Mouse (Mus musculus): ENCODE measurements around the gene Znrd1. TPM values are rescaled to one million over a fixed set of nuclear protein-coding genes. Genes with fewer than 3 reads are reported as not detected.
"Not testable (repeated sequence)": the region's sequence is repeated elsewhere in the genome, so short reads cannot be mapped to it uniquely, and the experiment has no call there.

Gene Znrd1
- polyA plus RNA-seq, 1 experiment from 2014 or later, result 31.8 TPM

DNA sequence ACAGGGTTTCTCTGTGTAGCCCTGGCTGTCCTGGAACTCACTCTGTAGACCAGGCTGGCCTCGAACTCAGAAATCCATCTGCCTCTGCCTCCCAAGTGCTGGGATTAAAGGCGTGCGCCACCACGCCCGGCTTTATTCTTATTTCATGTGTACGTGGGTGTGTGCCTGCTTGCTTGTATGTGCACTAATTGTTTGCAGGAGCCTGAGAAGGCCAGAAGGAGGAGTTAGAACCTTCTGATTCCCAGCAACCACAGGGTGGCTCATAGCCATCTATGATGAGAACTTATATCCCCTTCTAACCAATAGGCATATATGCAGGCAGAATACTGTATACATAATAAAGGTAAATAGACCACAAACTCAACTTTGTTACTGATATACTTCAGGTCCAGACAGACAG, 32.3 kb upstream of the Znrd1 start:
- not testable (repeated sequence) for H3K4me1 ChIP-seq (replicated peaks); H3K4me3 ChIP-seq (replicated peaks); H3K27ac ChIP-seq; H3K9ac ChIP-seq; H3K4me2 ChIP-seq; H3K9me3 ChIP-seq (replicated peaks); ATAC-seq (ENCODE audit: low read depth); H3K36me3 ChIP-seq; DNase-seq
- WGBS (ENCODE audit: insufficient replicate concordance), result 79% methylated on average over 6 of the region's 6 CpGs
- peaks cover 38% of the 10 kb centered on the region for H3K27me3 ChIP-seq

DNA sequence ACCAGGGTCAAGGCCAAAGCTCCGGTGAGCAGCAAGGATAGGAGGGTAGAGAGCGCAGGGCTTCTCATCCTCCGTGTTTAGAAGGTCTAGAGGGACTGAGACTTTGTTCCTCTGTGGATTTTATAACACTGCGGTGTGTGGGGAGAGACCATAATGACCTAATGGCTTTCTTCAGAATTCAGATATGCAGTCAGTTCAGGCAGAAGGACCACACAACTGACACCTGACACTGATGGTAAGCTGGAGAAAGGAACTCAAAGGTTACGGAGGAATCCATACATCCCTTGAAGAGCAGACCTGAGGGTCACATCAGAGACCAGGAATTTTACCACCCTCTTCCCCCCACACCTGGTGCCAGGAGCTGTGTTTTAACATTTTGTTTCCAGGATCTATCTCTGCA, 31.1 kb upstream of the Znrd1 start, which contains the start of gene H2-M5:
Gene H2-M5 (minus strand): TSS at position 101 of the 400 bp plus-strand sequence.
- no peaks in the 10 kb centered on the region for H3K36me3 ChIP-seq
- H3K27me3 ChIP-seq, result peaks cover 42% of the 10 kb centered on the region
- WGBS (ENCODE audit: insufficient replicate concordance), result 31% methylated on average over 5 of the region's 5 CpGs
- ATAC-seq (ENCODE audit: low read depth) (no peak), DNase-seq (no peak)
- no peak within 1 kb of the TSS for H3K4me2 ChIP-seq
- H3K9me3 ChIP-seq (replicated peaks), result no peaks in the 10 kb centered on the region
- H3K27ac ChIP-seq, result no peak within 1 kb of the TSS
- H3K4me3 ChIP-seq (replicated peaks), result no peak within 1 kb of the TSS
- H3K9ac ChIP-seq, result no peak within 1 kb of the TSS
- H3K4me1 ChIP-seq (replicated peaks), result no peaks in the 10 kb centered on the region

- no peak for DNase-seq
- no peaks in the 10 kb centered on the region for H3K9me3 ChIP-seq (replicated peaks)
- WGBS (ENCODE audit: insufficient replicate concordance), result 6% methylated on average over 24 of the region's 24 CpGs
- no peak for ATAC-seq (ENCODE audit: low read depth)
- H3K4me2 ChIP-seq, result no peak overlapping the region
- H3K27ac ChIP-seq, result no peak overlapping the region
- H3K27me3 ChIP-seq, result peaks cover 42% of the 10 kb centered on the region
- H3K36me3 ChIP-seq, result no peaks in the 10 kb centered on the region
- H3K4me1 ChIP-seq (replicated peaks), result no peaks in the 10 kb centered on the region
- no peak overlapping the region for H3K9ac ChIP-seq
- no peak overlapping the region for H3K4me3 ChIP-seq (replicated peaks)
These were observed 30.1 kb upstream of the Znrd1 start for GRCm38 (mm10) chr17:36988475-36988874.

GRCm38 (mm10) chr17:36982253-36983155, 24.1 kb upstream of the Znrd1 start:
- no peak overlapping the region for H3K27ac ChIP-seq
- H3K27me3 ChIP-seq, result peaks cover 52% of the 10 kb centered on the region
- WGBS (ENCODE audit: insufficient replicate concordance), result 32% methylated on average over 5 of the region's 5 CpGs
- H3K4me1 ChIP-seq (replicated peaks), result peaks cover 3% of the 10 kb centered on the region; the same call in 1 of the 2 replicates
- no peak overlapping the region for H3K4me2 ChIP-seq
- no peak overlapping the region for H3K9ac ChIP-seq
- DNase-seq, result no peak
- no peak overlapping the region for H3K4me3 ChIP-seq (replicated peaks)
- no peak for ATAC-seq (ENCODE audit: low read depth)
- H3K36me3 ChIP-seq, result no peaks in the 10 kb centered on the region
- H3K9me3 ChIP-seq (replicated peaks), result no peaks in the 10 kb centered on the region

GRCm38 (mm10) chr17:36981845-36982244, 23.5 kb upstream of the Znrd1 start:
- 8% methylated on average over 4 of the region's 4 CpGs for WGBS (ENCODE audit: insufficient replicate concordance)
- Histone ChIP-seq H3K4me2 (peak overlapping the region; percentile 37), H3K4me1 (replicated peaks) (peaks cover 3% of the 10 kb centered on the region; the same call in 1 of the 2 replicates), H3K27me3 (peaks cover 46% of the 10 kb centered on the region), H3K4me3 (replicated peaks) (no peak overlapping the region), H3K36me3 (no peaks in the 10 kb centered on the region), H3K9ac (no peak overlapping the region), H3K27ac (no peak overlapping the region), H3K9me3 (replicated peaks) (no peaks in the 10 kb centered on the region)
- no peak for DNase-seq
- ATAC-seq (ENCODE audit: low read depth), result no peak

GRCm38 (mm10) chr17:36981221-36981813, 23.0 kb upstream of the Znrd1 start, which contains the start of gene 2410137M14Rik:
Gene 2410137M14Rik (minus strand): TSS chr17:36981237.
- DNase-seq (no peak), ATAC-seq (ENCODE audit: low read depth) (no peak)
- H3K27ac ChIP-seq, result no peak within 1 kb of the TSS

DNA sequence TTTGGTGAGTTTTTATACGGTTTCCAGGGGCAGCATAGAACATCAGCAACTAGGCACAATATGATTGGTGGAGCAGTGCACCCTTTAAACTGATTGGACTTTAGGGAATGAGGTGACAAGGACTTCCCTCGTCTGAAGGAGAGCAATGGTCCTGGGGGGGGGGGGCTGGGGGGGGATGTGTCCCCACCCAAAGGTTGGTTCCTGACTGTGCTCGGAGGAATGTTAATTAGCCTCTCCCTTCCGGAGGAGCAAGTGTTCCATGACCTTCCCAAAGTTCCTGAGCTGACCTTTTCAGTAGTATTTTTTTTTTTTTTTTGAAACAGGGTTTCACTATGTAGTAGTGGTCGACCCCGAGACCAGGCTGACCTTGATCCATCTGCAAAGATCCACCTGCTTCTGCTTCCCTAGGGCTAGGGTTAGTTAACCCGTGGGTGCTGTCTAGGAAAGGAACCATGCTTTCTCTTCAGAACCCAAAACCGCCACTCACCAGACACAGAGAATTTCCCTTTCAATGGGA, 15.0 kb upstream of the Znrd1 start:
- no peak for ATAC-seq (ENCODE audit: low read depth)
- Histone ChIP-seq H3K36me3 (no peaks in the 10 kb centered on the region), H3K4me1 (replicated peaks) (no peaks in the 10 kb centered on the region), H3K4me3 (replicated peaks) (no peak overlapping the region), H3K9ac (no peak overlapping the region), H3K4me2 (no peak overlapping the region), H3K27me3 (no peaks in the 10 kb centered on the region), H3K27ac (no peak overlapping the region), H3K9me3 (replicated peaks) (no peaks in the 10 kb centered on the region)
- DNase-seq, result no peak
- WGBS (ENCODE audit: insufficient replicate concordance), result 47% methylated on average over 8 of the region's 8 CpGs

More at GRCm38 (mm10) chr17:36981221-36981813, 23.0 kb upstream of the Znrd1 start, which contains the start of gene 2410137M14Rik:
- 7% methylated on average over 18 of the region's 18 CpGs for WGBS (ENCODE audit: insufficient replicate concordance)
- H3K27me3 ChIP-seq, result peaks cover 40% of the 10 kb centered on the region
- peaks cover 3% of the 10 kb centered on the region; the same call in 1 of the 2 replicates for H3K4me1 ChIP-seq (replicated peaks)
- no peak within 1 kb of the TSS for H3K9ac ChIP-seq
- no peaks in the 10 kb centered on the region for H3K9me3 ChIP-seq (replicated peaks)
- H3K36me3 ChIP-seq, result no peaks in the 10 kb centered on the region
- no peak within 1 kb of the TSS for H3K4me3 ChIP-seq (replicated peaks)
- H3K4me2 ChIP-seq, result peak within 1 kb of the TSS; percentile 37

- Histone ChIP-seq H3K9me3 (replicated peaks) (no peaks in the 10 kb centered on the region), H3K4me2 (no peak overlapping the region), H3K27me3 (no peaks in the 10 kb centered on the region), H3K4me1 (replicated peaks) (no peaks in the 10 kb centered on the region), H3K36me3 (no peaks in the 10 kb centered on the region), H3K9ac (no peak overlapping the region), H3K4me3 (replicated peaks) (no peak overlapping the region), H3K27ac (no peak overlapping the region)
- WGBS (ENCODE audit: insufficient replicate concordance), result 28% methylated on average over 3 of the region's 3 CpGs
- DNase-seq (no peak), ATAC-seq (ENCODE audit: low read depth) (no peak)
These were observed 14.4 kb upstream of the Znrd1 start for GRCm38 (mm10) chr17:36972791-36973190.

- Histone ChIP-seq H3K9me3 (replicated peaks) (no peaks in the 10 kb centered on the region), H3K4me2 (no peak overlapping the region), H3K4me1 (replicated peaks) (no peaks in the 10 kb centered on the region), H3K36me3 (no peaks in the 10 kb centered on the region), H3K27me3 (no peaks in the 10 kb centered on the region), H3K9ac (no peak overlapping the region), H3K27ac (no peak overlapping the region), H3K4me3 (replicated peaks) (no peak overlapping the region)
- DNase-seq (no peak), ATAC-seq (ENCODE audit: low read depth) (no peak)
- 63% methylated on average over 6 of the region's 6 CpGs for WGBS (ENCODE audit: insufficient replicate concordance)
These were observed 13.0 kb upstream of the Znrd1 start for GRCm38 (mm10) chr17:36971172-36971850.

DNA sequence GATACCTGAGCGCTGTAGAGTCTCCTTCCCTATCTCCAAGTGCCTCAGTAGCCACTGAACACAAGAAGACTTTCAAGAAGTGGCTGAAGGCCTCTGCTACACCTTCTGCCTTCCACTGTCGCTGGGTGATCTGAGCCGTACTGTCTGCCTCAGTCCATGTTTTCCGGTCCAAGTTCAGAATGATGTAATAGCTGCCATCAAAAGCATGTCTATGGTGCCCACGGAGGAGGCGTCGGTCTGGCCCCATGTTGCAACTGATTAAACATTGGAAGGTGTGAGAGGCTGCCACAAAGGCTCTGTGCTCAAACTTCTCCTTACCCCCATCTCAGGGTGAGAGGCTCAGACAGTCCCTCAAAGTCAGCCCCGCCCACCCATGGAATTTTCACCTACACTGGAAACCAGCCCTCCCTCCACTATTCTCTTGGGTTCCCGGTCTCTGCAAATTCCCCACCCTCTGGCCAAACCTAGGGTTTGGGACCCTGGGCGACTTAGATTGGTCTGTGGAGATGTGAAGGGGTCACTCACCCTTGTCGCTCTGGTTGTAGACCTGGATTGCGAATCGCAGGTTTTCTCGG, 12.0 kb upstream of the Znrd1 start:
- H3K9me3 ChIP-seq (replicated peaks), result no peaks in the 10 kb centered on the region
- 70% methylated on average over 14 of the region's 14 CpGs for WGBS (ENCODE audit: insufficient replicate concordance)
- no peak overlapping the region for H3K4me2 ChIP-seq
- no peaks in the 10 kb centered on the region for H3K4me1 ChIP-seq (replicated peaks)
- no peak overlapping the region for H3K9ac ChIP-seq
- H3K27me3 ChIP-seq, result no peaks in the 10 kb centered on the region
- H3K4me3 ChIP-seq (replicated peaks), result no peak overlapping the region
- no peak overlapping the region for H3K27ac ChIP-seq
- no peaks in the 10 kb centered on the region for H3K36me3 ChIP-seq
- ATAC-seq (ENCODE audit: low read depth) (peak; percentile 60; the same call in 1 of the 2 replicates), DNase-seq (no peak)

- H3K4me1 ChIP-seq (replicated peaks), result no peaks in the 10 kb centered on the region
- no peaks in the 10 kb centered on the region for H3K36me3 ChIP-seq
- no peak overlapping the region for H3K4me3 ChIP-seq (replicated peaks)
- DNase-seq (no peak), ATAC-seq (ENCODE audit: low read depth) (no peak)
- WGBS (ENCODE audit: insufficient replicate concordance), result 16% methylated on average over 1 of the region's 1 CpGs
- H3K4me2 ChIP-seq, result no peak overlapping the region
- H3K9me3 ChIP-seq (replicated peaks), result no peaks in the 10 kb centered on the region
- no peak overlapping the region for H3K27ac ChIP-seq
- H3K27me3 ChIP-seq, result no peaks in the 10 kb centered on the region
- H3K9ac ChIP-seq, result no peak overlapping the region
These were observed 8.5 kb upstream of the Znrd1 start for GRCm38 (mm10) chr17:36966875-36967274.
